Mouse (Mus musculus) T-helper 2 cell (primary cell): ENCODE results near the gene Lypla2.
"Not testable (repeated sequence)": the region's sequence is repeated elsewhere in the genome, so short reads cannot be mapped to it uniquely, and the experiment has no call there.

Experiments used
- in situ Hi-C: fragments of 300-600 bp; cut with MboI, MseI; formaldehyde crosslinking; loops from one replicate; pipeline ENCODE4 v1.15.1; 2025; ENCODE audit warnings: high pct_unique_total_duplicates

The Lypla2 gene

DNA sequence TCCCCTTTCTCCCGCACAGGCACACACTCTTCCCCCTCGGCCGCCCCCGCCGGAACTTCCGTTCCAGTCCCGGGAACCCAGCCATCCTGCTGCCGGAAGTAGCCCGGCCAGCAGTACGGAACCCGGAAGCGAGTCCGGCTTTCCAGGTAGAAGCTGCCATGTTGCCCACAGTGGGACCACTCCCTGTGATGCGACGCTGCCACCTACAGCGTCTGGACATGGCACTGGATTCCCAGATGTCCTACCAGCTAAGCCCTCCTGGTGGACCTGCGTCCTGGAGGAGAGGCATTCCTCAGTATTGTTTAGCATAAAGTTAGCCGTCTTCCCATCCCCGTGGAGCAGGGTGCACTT lies at the start of gene Lypla2:
Gene Lypla2, minus strand, starts transcription at position 71 of the 351 bp plus-strand sequence.
- in situ Hi-C loops: loop anchor here (10.0 to 25.0 kb wide), 2 partner anchors 72 to 1890 kb away; partner anchors contain the start of gene Ece1

DNA sequence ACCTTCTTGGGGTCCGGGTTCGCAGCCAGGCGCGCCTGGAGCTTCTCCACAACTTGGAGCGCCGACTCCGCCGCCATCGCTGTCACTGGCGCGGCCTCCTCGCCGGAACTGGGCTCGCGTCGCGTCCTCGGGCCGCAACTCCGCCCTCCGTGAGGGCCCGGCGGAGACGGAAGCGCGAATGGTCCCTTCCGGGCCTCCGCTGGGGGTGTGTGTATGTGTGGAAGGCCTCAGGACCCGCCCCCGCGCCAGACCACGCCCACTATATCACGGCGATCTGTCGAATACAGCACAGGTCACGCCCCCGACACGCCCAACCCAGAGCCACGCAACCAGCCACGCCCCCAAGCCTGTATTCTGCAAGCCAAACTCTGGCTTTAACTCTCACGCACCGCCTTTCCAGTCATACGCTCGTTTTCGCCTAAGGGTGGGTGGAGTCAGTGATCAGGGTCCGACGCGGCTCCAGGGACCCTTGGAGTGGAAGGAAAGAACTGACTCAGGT lies 49.2 kb upstream of the Lypla2 start, which contains the start of gene Eloa:
Gene Eloa, minus strand, starts transcription at position 215 of the 499 bp plus-strand sequence.
- in situ Hi-C loops: no loop called here

DNA sequence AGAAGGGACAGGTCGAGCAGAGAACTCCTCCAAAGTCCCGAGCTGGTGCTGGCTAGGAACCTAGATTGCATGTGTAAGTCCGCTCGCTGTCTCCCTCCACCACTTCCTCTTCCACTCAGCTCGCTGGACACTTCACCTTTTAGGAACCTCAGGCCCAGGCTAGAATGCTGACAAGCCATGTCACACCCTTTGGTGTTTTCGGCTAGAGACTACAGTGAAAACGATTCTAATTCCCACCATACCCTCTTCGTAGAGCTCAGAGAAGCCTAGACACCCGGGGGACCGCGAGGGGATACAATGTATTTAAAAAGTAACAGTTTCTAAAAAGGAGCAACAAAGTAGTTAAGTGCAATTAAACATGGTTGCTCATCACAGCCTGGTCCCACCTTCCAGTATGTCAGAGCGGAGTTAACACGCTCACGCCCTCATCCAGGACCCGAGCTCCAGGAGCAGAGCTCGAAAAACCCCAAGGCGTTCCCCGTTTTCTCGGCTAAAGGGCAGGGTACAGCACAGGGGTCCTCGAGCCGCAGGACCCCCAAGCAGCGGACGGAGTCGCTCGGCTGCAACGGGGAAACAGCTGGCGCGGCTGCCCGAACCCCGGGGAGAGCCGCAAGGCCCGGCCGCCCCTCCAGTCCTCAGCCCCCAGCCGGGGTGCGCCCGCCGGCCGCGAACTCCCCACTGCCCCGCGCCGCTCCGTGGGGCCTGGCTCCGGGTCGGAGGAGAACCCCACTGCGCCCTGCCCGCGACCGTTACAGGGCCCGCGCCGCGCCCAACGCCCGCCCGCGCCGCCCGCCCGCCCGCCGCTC lies 48.5 kb upstream of the Lypla2 start:
- in situ Hi-C loops: no loop called here

GRCm38 (mm10) chr4:136016059-136016602 lies 43.7 kb upstream of the Lypla2 start:
- in situ Hi-C loops: no loop called here

GRCm38 (mm10) chr4:136010586-136010985 lies 38.2 kb upstream of the Lypla2 start:
- in situ Hi-C loops: no loop called here

GRCm38 (mm10) chr4:136008782-136009447 lies 36.5 kb upstream of the Lypla2 start:
- in situ Hi-C loops: loop anchor here (5.0 kb wide), 1 partner anchor 48 kb away; no protein-coding TSS in a partner anchor

GRCm38 (mm10) chr4:136006821-136007220 lies 34.4 kb upstream of the Lypla2 start:
- in situ Hi-C loops: loop anchor here (5.0 kb wide), 1 partner anchor 50 kb away; no protein-coding TSS in a partner anchor

DNA sequence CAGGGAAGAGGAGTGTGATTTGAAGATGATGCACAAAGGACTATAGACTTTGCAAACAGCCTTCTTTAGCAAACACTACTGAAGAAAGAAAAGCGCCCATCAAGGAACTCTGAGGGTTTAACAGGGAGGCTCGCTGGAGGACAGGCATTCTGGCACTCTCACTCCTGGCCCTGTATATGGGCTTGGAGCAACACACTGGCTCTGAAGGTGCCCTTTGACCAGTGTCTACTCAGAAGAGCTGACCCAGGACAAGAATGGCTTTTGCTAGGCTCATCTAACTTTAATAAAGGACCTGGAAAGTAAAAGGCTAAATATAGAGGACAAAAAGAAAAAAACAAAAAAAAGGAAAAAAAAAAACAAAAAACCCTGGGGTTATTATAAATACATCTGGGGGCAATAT lies 32.5 kb upstream of the Lypla2 start:
- in situ Hi-C loops: loop anchor here (5.0 kb wide), 1 partner anchor 52 kb away; no protein-coding TSS in a partner anchor

DNA sequence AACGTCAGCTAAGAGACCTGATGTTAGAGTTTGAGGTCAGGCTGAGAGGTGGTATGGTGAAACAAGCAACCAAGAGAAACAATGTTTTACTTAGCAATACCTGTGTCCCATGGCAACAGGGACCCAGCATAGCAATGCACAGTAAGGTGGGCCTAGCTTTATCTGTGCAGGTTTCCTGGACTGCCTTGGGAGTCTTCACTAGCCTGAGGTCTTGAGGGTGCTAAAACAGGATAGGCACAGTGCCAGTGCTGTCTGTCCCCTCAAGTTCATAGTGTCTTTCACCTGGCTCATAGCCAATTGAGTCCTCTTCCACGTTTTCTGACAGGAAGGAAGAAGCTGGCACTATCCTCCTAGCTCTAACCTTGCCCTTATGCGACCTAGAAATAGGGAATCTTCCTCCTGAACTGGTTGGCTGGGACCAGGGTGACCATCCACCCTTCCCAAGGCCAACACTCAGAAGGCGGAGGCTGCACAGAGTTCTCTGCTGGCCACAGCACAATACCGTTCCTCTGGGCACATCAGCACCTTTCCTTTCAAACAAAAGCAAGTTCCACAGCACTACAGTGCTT lies 31.8 kb upstream of the Lypla2 start:
- in situ Hi-C loops: no loop called here

- in situ Hi-C loops: no loop called here
These were observed 22.7 kb upstream of the Lypla2 start for GRCm38 (mm10) chr4:135995118-135995517.

DNA sequence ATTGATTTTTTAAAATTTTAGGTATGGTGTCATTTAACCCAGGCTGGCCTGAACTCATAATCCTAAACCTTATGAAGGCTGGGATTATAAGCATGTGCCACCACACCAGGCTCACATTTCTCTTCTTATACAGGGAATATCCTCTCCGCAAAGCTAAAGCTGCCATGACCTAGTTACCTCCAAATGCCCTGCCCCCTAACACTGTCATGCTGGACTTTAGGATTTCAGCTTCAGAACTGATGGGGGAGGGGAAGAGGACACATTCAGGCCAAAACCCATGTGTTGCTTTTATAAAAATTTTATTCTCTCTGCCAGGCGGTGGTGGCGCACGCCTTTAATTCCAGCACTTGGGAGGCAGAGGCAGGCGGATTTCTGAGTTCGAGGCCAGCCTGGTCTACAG lies 21.5 kb upstream of the Lypla2 start:
- in situ Hi-C loops: no loop called here

- in situ Hi-C loops: no loop called here
These were observed 15.3 kb upstream of the Lypla2 start for GRCm38 (mm10) chr4:135987714-135988113.

DNA sequence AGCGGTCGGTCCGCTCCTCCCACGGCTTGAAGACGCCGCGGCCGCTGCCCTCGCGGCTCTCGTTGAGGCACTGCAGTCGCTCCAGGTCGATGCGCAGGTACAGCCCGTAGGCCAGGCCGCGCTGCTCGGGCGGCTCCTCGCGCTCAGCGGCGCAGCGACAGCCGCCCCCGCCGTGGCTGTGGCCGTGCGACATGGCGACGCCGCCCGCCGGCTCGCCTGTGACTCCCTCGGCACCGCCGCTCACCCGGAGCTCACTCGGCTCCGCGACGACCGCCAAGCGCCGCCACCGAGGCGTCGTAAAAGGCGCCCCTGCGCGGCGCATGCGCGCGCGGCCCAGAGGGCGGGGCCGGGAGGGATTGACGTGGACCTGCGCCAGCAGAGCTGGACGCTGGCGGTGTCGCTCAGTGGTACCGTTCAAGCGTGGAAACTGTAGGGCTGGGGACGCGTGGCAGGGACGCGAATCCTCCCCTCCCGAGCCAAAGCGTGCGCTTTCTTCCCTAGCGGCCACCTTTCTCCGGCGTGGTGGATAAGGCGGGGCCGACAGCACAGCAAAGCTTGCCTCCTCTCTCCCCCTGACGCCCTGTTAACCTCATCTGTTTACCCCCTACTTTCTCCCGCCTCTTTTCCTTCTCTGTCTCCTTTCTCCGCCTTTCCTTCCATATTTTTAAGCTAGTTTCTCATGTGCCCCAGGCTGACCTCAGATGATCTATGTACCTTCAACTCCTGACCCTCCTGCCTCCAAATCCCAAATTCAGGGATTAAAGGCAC lies 14.7 kb upstream of the Lypla2 start, which contains the start of gene Pithd1:
Gene Pithd1, minus strand, starts transcription at position 322 of the 768 bp plus-strand sequence.
- in situ Hi-C loops: no loop called here

- in situ Hi-C loops: no loop called here
These were observed 14.0 kb upstream of the Lypla2 start for GRCm38 (mm10) chr4:135986301-135986942.

DNA sequence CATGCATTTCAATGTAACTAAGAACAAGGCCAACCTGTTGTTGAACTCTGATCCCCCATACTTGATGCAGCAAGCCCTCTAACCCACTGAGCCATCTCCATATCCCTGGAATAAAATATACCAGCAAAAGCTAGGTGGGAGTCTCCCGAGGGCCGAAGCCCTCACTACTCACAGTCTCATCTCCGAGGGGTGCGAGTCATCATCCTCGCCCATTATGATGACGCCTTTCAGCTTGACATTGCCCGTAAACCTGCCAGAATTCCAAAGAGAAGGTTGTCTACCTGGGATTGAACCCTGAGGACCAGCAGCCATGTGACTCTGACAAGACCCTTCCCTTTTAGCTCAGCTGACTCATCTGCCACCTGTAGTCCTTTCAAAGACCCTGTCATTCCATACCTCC lies 13.3 kb upstream of the Lypla2 start:
- in situ Hi-C loops: no loop called here

DNA sequence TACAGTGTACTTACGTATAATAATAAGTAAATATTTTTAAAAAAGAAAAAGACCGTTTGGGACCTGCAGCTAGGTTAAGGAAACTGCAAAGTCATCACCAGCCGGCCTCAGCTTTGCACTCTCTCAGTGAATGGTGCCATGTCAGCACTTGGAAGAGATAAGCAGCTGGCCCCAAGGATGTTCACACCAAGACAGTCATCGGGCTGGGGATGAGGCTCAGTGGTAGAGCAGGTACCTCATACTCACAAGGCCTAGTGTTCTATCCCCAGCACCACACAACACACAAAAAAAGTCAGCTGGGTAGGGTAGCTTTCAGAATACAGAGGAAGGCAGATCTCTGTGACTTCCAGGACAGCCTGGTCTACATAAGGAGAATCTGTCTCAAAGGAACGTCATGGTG lies 12.8 kb upstream of the Lypla2 start:
- in situ Hi-C loops: no loop called here

DNA sequence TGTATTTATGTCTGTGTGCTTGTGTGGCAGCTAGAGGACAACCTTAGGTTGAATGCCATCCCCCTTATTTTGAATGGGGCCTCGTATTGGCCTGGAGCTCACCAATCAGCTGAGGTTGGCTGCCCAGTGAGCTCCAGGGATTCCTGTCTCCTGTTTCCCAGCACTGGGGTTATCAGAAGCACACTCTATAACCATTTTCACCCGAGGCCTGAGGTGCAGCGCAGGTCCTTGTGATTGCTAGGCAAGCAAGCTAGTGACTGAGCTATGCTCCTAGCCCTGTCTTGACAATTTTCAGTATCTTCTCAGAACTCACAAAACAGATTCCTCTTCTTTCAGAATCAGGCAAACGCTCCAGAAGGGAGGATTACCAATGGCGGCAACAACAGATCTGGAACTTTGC lies 12.1 kb upstream of the Lypla2 start:
- in situ Hi-C loops: no loop called here

GRCm38 (mm10) chr4:135981524-135982063 lies 9.2 kb upstream of the Lypla2 start:
- in situ Hi-C loops: no loop called here

- in situ Hi-C loops: not testable (repeated sequence)
These were observed 7.8 kb upstream of the Lypla2 start for GRCm38 (mm10) chr4:135980223-135980622.

GRCm38 (mm10) chr4:135976146-135976545 lies 3.7 kb upstream of the Lypla2 start:
- in situ Hi-C loops: loop anchor here (10.0 kb wide), 1 partner anchor 69 kb away; no protein-coding TSS in a partner anchor
